Mouse (Mus musculus) thymus, postnatal 36 days (tissue): ENCODE measurements around the gene Plcb1.
A peak's percentile ranks its signal among the peaks of the same experiment; 100 is the strongest.
"Not testable (repeated sequence)": the region's sequence is repeated elsewhere in the genome, so short reads cannot be mapped to it uniquely, and the experiment has no call there.

ENCODE experiments used
- DNase-seq, 2 experiments: peaks; one replicate each; pipeline ENCODE4 v3.0.0; 2022; ENCODE audit warnings: mixed read lengths in 2 of 2

The Plcb1 gene

GRCm38 (mm10) chr2:134976796-134977330, 191.0 kb downstream of the Plcb1 start:
- DNase-seq: no peak

GRCm38 (mm10) chr2:134977641-134978040, 191.8 kb downstream of the Plcb1 start:
- DNase-seq: no peak

GRCm38 (mm10) chr2:134981394-134981793, 195.5 kb downstream of the Plcb1 start:
- DNase-seq: no peak

DNA sequence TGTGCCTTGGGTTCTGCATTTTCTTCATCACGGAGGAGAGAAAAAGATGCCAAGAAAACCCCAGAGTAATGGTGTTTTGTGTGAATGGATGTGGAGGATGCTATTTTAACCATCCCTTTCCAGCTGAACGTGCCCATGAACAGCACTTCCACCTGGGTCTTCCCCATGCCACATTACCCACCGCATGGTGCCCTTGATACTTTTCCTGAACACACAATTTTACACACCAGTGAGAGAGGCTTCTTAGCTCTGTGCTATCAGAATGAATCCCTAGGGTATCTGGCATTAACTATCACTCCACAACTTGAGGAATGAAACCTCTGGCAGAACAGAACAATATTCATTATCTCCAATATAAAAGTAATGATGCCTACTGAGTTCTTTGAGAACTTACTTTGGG, 199.0 kb downstream of the Plcb1 start:
- DNase-seq: no peak

GRCm38 (mm10) chr2:134987978-134988377, 202.1 kb downstream of the Plcb1 start:
- DNase-seq: no peak

DNA sequence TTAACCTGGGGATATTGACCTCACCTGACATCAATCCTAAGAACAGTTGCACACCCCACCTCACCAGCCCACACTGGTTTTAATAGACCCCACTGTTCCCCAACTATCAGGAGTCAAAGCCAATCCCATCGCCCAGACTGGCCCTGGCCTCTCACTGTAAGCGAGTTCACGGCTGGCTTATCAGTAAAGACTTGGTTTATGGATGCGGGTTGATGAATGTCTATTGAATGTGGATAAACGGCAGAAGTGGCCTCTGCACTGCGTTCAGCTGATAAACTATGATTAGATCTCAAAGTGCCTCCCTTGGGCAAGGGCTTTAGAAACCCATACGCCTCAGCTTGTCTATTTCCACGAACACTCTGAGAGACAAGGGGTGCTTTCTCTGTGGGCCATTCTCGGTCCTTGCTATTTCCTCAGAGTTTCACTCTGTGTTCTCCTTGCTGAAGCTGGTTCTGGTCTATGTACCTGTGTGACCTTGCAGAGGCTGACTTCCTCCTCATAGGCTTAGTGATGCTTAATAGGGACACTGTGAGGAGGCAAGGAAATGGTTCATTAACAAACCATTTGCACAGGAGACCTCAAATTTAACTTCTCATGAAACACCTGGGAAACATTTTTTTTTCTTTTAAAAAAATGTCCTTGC, 203.9 kb downstream of the Plcb1 start:
- no peak for DNase-seq

GRCm38 (mm10) chr2:135007134-135007533, 221.3 kb downstream of the Plcb1 start:
- DNase-seq: peak in 1 of 2 experiments; percentile 3

- DNase-seq: not testable (repeated sequence)
These were observed 222.0 kb downstream of the Plcb1 start for GRCm38 (mm10) chr2:135007885-135008284.

- no peak for DNase-seq
These were observed 224.5 kb downstream of the Plcb1 start for GRCm38 (mm10) chr2:135010371-135010770.

DNA sequence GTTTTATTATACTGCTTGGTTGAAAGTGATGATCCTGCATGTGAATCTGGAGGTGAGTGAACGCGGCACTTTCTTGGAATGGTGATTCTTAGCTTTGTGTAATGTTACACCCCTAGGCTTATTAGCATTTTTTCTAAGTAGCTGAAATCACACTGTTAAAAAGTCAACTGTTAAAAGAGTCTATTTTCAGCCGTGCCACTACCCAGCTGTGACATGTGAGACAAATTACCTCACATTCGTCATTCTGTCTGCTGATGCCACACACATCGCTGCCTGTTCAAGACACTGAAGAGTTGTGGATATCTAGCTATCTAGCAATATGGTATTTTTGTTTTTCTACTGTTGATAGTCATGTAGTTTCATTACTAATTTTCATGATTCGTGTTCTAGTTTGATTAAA, 229.6 kb downstream of the Plcb1 start:
- no peak for DNase-seq

DNA sequence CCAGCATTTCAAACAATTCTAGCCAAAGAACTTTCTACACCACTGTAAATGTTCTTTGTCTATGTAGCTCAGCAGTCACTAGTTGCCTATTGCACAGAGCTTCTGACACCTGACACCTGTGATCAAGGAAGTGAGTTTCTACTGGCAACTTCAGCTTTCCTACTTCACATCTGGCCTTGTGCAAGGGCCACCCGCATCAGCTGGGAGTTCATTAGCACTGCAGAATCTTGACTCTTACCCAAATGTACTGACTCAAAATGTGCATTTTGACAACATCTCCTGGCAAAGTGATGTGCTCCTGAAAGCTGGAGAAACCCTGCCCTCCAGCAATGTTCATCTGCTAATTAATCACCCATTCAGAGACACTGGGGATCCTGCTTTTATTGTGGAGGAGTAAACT, 232.4 kb downstream of the Plcb1 start:
- peak in 1 of 2 experiments; percentile 6 for DNase-seq

- no peak for DNase-seq
These were observed 232.8 kb downstream of the Plcb1 start for GRCm38 (mm10) chr2:135018708-135019107.

DNA sequence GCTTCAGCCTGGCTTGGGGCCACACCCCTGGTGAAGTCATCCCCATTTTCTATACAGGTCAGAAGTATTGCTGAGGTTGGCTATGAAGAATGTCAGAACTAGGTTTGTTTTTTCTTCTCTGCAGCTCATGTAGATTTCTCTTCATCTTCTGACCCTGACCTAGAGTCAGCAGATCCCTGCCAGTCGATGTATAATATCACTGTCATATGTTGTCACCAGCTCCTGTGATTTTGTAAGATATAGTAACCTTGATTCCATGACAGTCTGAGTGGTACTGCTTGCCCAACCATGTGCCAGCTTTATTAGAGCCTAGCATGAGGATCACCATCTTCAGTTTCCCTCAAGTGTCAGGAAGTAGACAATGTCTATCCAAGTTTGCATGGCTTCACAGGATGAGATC, 233.7 kb downstream of the Plcb1 start:
- DNase-seq: no peak

DNA sequence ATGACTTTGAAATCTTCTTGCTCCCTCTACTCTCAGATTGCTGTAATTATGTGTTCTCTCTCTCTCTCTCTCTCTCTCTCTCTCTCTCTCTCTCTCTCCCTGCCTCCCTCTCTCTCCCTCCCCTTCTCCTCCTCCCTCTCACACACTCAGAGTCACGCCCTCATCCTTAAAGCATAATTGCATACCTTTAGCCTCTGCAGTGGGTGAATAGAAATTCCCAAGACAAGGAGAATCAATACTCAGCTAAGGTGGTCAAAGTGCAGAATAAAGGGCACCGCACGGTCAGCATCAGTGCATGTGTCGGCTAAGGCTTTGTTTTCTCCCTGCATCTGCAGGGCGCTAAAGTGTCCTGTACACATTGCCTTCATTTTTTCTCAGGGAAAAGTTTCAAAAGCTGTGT, 243.4 kb downstream of the Plcb1 start:
- DNase-seq: no peak

- DNase-seq: no peak
These were observed 243.8 kb downstream of the Plcb1 start for GRCm38 (mm10) chr2:135029700-135030099.

DNA sequence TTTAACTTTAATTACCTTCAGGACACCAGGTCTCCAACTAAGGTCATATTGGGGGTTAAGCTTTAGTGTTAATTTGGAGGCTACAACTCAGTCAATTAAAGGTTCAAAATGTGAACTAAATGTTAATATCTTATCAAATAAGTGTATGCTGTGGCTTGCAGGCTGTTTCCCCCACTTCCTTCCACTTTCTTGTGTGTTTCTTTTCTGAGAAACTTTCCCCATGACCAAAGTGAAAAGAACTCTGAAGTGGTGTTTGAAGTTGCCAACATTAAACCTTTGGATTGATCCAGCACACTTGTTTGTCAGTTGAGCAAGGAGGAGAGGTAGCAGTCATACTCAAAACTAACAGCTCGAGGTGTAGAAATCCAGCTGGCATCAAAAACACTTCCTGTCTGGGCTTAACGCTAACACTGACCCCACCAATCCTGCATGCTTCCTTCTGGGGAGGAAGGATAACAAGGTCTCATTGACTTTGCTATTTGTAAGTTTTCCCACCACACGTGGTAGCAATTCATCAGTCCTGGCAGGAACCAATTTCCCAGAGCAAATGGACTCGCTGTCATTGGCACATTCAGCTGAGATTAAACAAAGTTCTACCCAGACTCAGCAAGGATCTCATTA, 249.9 kb downstream of the Plcb1 start:
- DNase-seq: no peak

DNA sequence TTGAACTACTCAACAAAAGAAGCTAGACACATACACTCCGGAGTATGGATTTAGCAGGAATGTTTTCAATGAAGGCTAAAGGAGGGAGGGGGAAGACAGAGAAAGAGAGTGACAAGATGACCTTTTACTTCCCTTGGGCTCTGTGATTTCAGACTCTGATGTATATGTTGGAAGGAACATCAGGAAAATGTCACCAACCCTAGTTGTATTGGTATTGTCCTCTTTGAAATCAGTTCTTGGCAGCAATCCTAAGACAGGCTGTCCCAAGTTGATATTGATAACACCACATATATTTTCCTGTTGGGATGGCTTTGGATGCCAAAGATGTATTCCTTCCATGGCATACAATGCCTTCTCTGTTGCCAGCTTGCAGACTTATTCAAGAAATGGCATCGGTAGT, 262.9 kb downstream of the Plcb1 start:
- no peak for DNase-seq

GRCm38 (mm10) chr2:135049283-135049682, 263.4 kb downstream of the Plcb1 start:
- DNase-seq: no peak

GRCm38 (mm10) chr2:135051540-135052288, 265.8 kb downstream of the Plcb1 start:
- no peak for DNase-seq

- DNase-seq: no peak
These were observed 267.5 kb downstream of the Plcb1 start for GRCm38 (mm10) chr2:135053391-135053790.

DNA sequence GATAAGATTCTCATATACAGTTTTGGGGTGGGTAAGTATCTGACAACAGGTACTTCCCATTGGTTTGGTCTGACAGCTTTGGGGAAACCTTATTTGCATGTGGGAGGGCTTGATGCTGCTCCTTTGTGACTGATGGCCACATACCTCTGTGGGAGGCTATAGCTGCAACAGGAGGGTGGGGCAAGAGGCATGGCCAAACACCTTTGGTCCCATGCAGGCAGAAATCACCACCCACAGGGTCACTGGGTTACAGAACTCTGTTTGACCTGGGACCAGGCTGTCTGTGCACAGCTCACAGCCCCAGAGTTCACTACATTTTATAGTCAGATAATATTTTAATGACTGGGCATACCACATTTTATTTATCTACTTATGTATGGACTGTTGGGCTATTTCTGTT, 281.6 kb downstream of the Plcb1 start:
- no peak for DNase-seq

DNA sequence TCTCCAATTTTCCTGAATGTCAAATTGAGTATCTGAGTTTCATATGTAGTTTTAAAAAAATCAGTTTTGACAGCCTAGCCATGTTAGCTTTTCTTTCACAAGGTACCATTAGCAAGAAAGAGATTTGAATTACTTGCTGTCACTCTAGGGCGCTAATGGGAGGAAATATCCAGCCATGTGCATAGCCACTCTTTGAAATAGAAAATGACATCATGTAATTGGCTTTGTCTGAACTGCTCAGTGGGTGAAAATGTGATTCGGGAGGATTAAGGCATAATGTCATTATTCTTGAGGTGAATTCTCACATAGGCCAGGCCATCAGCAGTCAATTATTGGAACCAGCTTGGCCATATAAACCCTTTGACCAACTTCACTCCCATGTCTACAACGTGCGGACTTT, 285.5 kb downstream of the Plcb1 start:
- DNase-seq: no peak

GRCm38 (mm10) chr2:135072503-135072902, 286.6 kb downstream of the Plcb1 start:
- no peak for DNase-seq

DNA sequence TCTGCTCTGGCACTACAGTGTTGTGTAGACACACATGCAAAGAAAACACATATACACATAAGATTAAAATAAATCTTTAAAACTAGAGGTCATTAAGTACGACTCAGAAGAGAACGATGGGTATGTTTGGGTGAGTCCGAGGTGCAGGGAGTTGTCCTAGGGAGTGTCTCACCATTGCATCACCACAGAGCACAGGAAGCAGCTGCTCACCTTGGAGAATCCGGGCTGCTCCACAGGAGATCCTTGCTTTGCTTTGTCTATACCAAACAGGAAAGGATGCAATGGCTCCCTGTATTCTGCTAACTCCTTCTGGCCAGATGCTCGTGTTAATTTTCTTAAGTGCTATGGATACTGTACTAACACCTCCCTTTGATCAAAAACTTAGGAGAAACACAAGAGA, 287.1 kb downstream of the Plcb1 start:
- no peak for DNase-seq
